Comparison of ENCODE assay signal across 8 mouse cellular contexts in genomic region chr11:105178516-105178915, GRCm38 (mm10). TPM values are rescaled to one million over a fixed set of nuclear protein-coding genes. Genes with fewer than 3 reads are reported as not detected.
A peak's percentile ranks its signal among the peaks of the same experiment; 100 is the strongest.
DNase-seq lines count a peak whose midpoint lies in the region; ATAC-seq and TF ChIP-seq lines count a peak whose summit lies in the region.

Tlk2 (plus strand) TSS chr11:105178807.

- no peak for TF ChIP-seq CTCF in cortical plate, adult 2 months (IDR thresholded peaks at IDR 0.05; ENCODE audit: extremely low read depth, insufficient read depth, low read length)
- TF ChIP-seq CTCF in heart, adult 2 months (IDR thresholded peaks at IDR 0.05): no peak

- WGBS in heart, adult 2 months: 40% methylated on average over 2 of the region's 2 CpGs
- WGBS in kidney, embryonic 15.5 days: 40% methylated on average over 2 of the region's 2 CpGs

- no peak for TF ChIP-seq POLR2A in cortical plate, adult 2 months (IDR thresholded peaks at IDR 0.05; ENCODE audit: extremely low read depth, insufficient read depth, low read length)
- no peak for TF ChIP-seq POLR2A in heart, adult 2 months (IDR thresholded peaks at IDR 0.05; ENCODE audit: insufficient read depth, low read depth, low read length)

- H3K9me3 ChIP-seq in kidney, embryonic 15.5 days (replicated peaks): no peaks in the 10 kb centered on the region

- peaks cover 2% of the 10 kb centered on the region; the same call in 1 of the 2 replicates for H3K79me2 ChIP-seq in heart, adult 2 months (replicated peaks; ENCODE audit: control insufficient read depth, insufficient read depth, low read length)

- peak within 1 kb of the TSS; percentile 81 for H3K4me2 ChIP-seq in kidney, embryonic 15.5 days

- no peak within 1 kb of the TSS for H3K4me3 ChIP-seq in cortical plate, adult 2 months (ENCODE audit: insufficient read depth, low read length)
- H3K4me3 ChIP-seq in heart, adult 2 months: no peak within 1 kb of the TSS
- peak within 1 kb of the TSS; percentile 74 for H3K4me3 ChIP-seq in kidney, embryonic 15.5 days (replicated peaks)

- no peak for DNase-seq in left cerebral cortex, adult 18-20 months (ENCODE audit: low spot score in 2 of 2)
- DNase-seq in left cerebral cortex, adult 11 months (ENCODE audit: low spot score): no peak
- no peak for DNase-seq in heart, adult 2 months
- no peak for DNase-seq in cerebellum, postnatal 4 days (ENCODE audit: low spot score in 2 of 2)
- no peak for DNase-seq in spleen, adult 12 weeks (ENCODE audit: low spot score)

- H3K36me3 ChIP-seq in heart, adult 2 months (ENCODE audit: control insufficient read depth, insufficient read depth, low read length): peaks cover 10% of the 10 kb centered on the region
- peaks cover 3% of the 10 kb centered on the region; the same call in 1 of the 2 replicates for H3K36me3 ChIP-seq in kidney, embryonic 15.5 days

- H3K4me1 ChIP-seq in cortical plate, adult 2 months (ENCODE audit: control insufficient read depth, insufficient read depth, low read length): peaks cover 2% of the 10 kb centered on the region; the same call in 1 of the 2 replicates
- peaks cover 4% of the 10 kb centered on the region for H3K4me1 ChIP-seq in heart, adult 2 months (ENCODE audit: control insufficient read depth, insufficient read depth, low read length)
- H3K4me1 ChIP-seq in kidney, embryonic 15.5 days: peaks cover 28% of the 10 kb centered on the region

- no peak for TF ChIP-seq EP300 in heart, adult 2 months (IDR thresholded peaks at IDR 0.05; ENCODE audit: insufficient read depth, low read depth, low read length)

- no peak within 1 kb of the TSS for H3K27ac ChIP-seq in cortical plate, adult 2 months (ENCODE audit: insufficient read depth, low read length)
- H3K27ac ChIP-seq in heart, adult 2 months: peak within 1 kb of the TSS; percentile 50
- H3K27ac ChIP-seq in kidney, embryonic 15.5 days: peak within 1 kb of the TSS; percentile 96

- no peak for ATAC-seq in kidney, embryonic 15.5 days (replicated peaks; ENCODE audit: low FRiP score)
- no peak for ATAC-seq in megakaryocyte progenitor cell, adult 5-6 weeks (replicated peaks; ENCODE audit: poor library complexity)

- no peak within 1 kb of the TSS for H3K9ac ChIP-seq in heart, adult 2 months (ENCODE audit: low read depth, low read length)
- no peak within 1 kb of the TSS for H3K9ac ChIP-seq in kidney, embryonic 15.5 days

- H3K27me3 ChIP-seq in heart, adult 2 months (ENCODE audit: control insufficient read depth, insufficient read depth, low read length): no peaks in the 10 kb centered on the region
- H3K27me3 ChIP-seq in kidney, embryonic 15.5 days: no peaks in the 10 kb centered on the region

- intact Hi-C loops in heart, adult 2 months (cut with DNase I): no loop called here

RNA-seq across cellular contexts. Expression of gene Tlk2, which starts in this region (rescaled TPM):
- total RNA-seq in left cerebral cortex, adult 18-20 months (2021): 10 to 100 TPM; 49.4 to 53.9 TPM
- 36.3 and 36.7 TPM in 2 replicates for polyA plus RNA-seq in cortical plate, adult 2 months (2012; rRNA removed)
- 10 to 100 TPM; 35.9 to 41.9 TPM for total RNA-seq in heart, adult 2 months (2021)
- 11.5 and 20.2 TPM in 2 replicates for polyA plus RNA-seq in heart, adult 2 months (2012; rRNA removed)
- polyA plus RNA-seq in kidney, embryonic 15.5 days (2015; fragmentation: Nextera tagmentation; extraction: Ambion mirVana): 18.1 and 21.1 TPM in 2 replicates
- total RNA-seq in megakaryocyte progenitor cell, adult 5-6 weeks (2015): 45.0 and 53.0 TPM in 2 replicates
- total RNA-seq in megakaryocyte progenitor cell, adult 5-6 weeks (2017): 58.3 and 73.3 TPM in 2 replicates
